Mouse (Mus musculus): ENCODE results near the gene 3110082J24Rik.

DNA sequence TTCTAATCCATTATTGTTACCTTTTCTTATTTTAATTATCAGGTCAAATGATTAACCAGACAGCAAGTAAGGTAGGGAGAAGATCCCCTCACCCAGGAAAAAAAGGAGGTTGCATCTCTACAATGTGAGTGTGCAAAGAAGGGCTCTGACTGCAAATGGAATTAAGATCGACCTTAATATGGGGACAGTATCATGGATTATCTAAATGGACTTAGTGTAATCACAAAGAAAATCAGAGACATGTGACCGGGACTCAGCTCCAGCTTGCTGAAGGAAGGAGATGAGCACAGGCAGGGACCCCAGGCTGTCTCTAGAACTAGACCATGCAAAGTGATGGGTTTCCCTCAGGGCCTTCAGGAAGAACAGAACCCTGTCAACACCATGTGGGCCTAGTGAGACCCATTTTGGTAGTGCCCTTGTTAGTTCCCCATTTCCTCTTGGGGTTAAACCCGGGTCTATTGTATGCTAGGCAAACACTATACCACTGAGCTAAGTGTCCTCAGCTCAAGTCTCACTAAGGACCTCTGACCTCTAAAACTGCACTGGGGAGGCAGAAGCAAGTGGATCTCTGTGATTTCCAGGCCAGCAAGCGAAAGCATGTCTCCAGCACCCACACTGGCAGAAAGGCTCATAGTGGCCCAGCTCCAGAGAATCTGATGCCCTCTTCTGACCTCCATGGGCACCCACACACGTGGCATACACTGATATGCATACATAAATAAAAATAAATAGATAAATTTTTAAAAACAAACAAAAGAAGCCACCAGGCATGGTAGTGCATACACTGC lies 42.4 kb upstream of the 3110082J24Rik start:
- TF ChIP-seq CTCF (IDR thresholded peaks at IDR 0.05) (no peak), EP300 (IDR thresholded peaks at IDR 0.05) (no peak)

Data from lung, postnatal 0 days (tissue).